8 mouse cellular contexts compared by ENCODE assay signal in genomic region chr4:116052526-116053293, GRCm38 (mm10). TPM values are rescaled to one million over a fixed set of nuclear protein-coding genes. Genes with fewer than 3 reads are reported as not detected.
DNase-seq lines count a peak whose midpoint lies in the region; ATAC-seq and TF ChIP-seq lines count a peak whose summit lies in the region.

No protein-coding gene starts in this region.

- H3K9me3 ChIP-seq in E14TG2a.4 (ENCODE audit: low read length): no peaks in the 10 kb centered on the region
- no peaks in the 10 kb centered on the region for H3K9me3 ChIP-seq in heart, postnatal 0 days (replicated peaks; ENCODE audit: control insufficient read depth, low read length)

- peak overlapping the region; percentile 84 for H3K4me3 ChIP-seq in E14TG2a.4 (replicated peaks; ENCODE audit: low read length)
- H3K4me3 ChIP-seq in heart, postnatal 0 days (ENCODE audit: low read depth, low read length): peak overlapping the region; percentile 62

- WGBS in heart, postnatal 0 days: 9% methylated on average over 21 of the region's 22 CpGs

- H3K27me3 ChIP-seq in E14TG2a.4 (ENCODE audit: insufficient read depth, low read length): no peaks in the 10 kb centered on the region
- no peaks in the 10 kb centered on the region for H3K27me3 ChIP-seq in heart, postnatal 0 days (ENCODE audit: control insufficient read depth, insufficient read depth, low read length)

- ATAC-seq in heart, postnatal 0 days (ENCODE audit: insufficient read depth, low read depth): peak; percentile 28; the same call in 1 of the 2 replicates
- ATAC-seq in megakaryocyte progenitor cell, adult 5-6 weeks (replicated peaks; ENCODE audit: poor library complexity): peak; percentile 41

- intact Hi-C loops in left cerebral cortex, postnatal 14 days (cut with DNase I): no loop called here

- H3K9ac ChIP-seq in heart, postnatal 0 days (replicated peaks; ENCODE audit: low read depth, low read length): peak overlapping the region; percentile 49

- 0 out of 2 replicates have a peak, but pooled peaks have one; percentile 3 for TF ChIP-seq CTCF in E14TG2a.4 (conservative IDR thresholded peaks at IDR 0.05; ENCODE audit: low read length)
- peak; percentile 30 for TF ChIP-seq CTCF in heart, postnatal 0 days (IDR thresholded peaks at IDR 0.05; ENCODE audit: low read depth)

- peaks cover 39% of the 10 kb centered on the region for H3K36me3 ChIP-seq in E14TG2a.4 (ENCODE audit: insufficient read depth, low read length)
- 0 out of 2 replicates have a peak, but pooled peaks cover 10% of the 10 kb centered on the region for H3K36me3 ChIP-seq in heart, postnatal 0 days (replicated peaks; ENCODE audit: control insufficient read depth, insufficient read depth, low read length)

- peak; percentile 33 for DNase-seq in adipocyte (ENCODE audit: low spot score)
- peak; percentile 22 for DNase-seq in embryo, embryonic 11.5 days (ENCODE audit: low read depth, low spot score)
- peak; percentile 24 for DNase-seq in heart, postnatal 0 days (ENCODE audit: low spot score)
- DNase-seq in kidney, postnatal 36 days: peak; percentile 73 to 80
- DNase-seq in spleen, postnatal 4 days (ENCODE audit: low spot score in 2 of 2): peak; percentile 29 to 64
- no peak for DNase-seq in left cerebral cortex, postnatal 14 days (ENCODE audit: low spot score in 2 of 2)

- H3K27ac ChIP-seq in heart, postnatal 0 days (ENCODE audit: low read depth): peak overlapping the region; percentile 93

- H3K4me2 ChIP-seq in heart, postnatal 0 days (ENCODE audit: low read depth, low read length): peak overlapping the region; percentile 85

- TF ChIP-seq EP300 in heart, postnatal 0 days (IDR thresholded peaks at IDR 0.05; ENCODE audit: low read depth): no peak

- peaks cover 29% of the 10 kb centered on the region for H3K4me1 ChIP-seq in E14TG2a.4 (replicated peaks; ENCODE audit: low read depth, low read length)
- peaks cover 4% of the 10 kb centered on the region; the same call in 1 of the 2 replicates for H3K4me1 ChIP-seq in heart, postnatal 0 days (ENCODE audit: control insufficient read depth, insufficient read depth)

RNA-seq across cellular contexts. Expression of gene Nsun4, which starts 1.0 kb away (rescaled TPM):
- total RNA-seq in heart, postnatal 0 days (2014; rRNA removed; ENCODE audit: low replicate concordance): 43.5 and 54.8 TPM in 2 replicates
- polyA plus RNA-seq in heart, postnatal 0 days (2015; fragmentation: Nextera tagmentation; extraction: Ambion mirVana): 33.9 and 34.2 TPM in 2 replicates
- total RNA-seq in megakaryocyte progenitor cell, adult 5-6 weeks (2015): 8.2 and 8.9 TPM in 2 replicates
- 8.7 and 8.9 TPM in 2 replicates for total RNA-seq in megakaryocyte progenitor cell, adult 5-6 weeks (2017)
- 1 to 10 TPM; 8.5 to 9.1 TPM for total RNA-seq in left cerebral cortex, postnatal 14 days (2021)

RNA-seq across cellular contexts. Expression of gene Uqcrh, which starts 22.2 kb away (rescaled TPM):
- 1,024 and 1,032 TPM in 2 replicates for total RNA-seq in heart, postnatal 0 days (2014; rRNA removed; ENCODE audit: low replicate concordance)
- 2,231 and 2,302 TPM in 2 replicates for polyA plus RNA-seq in heart, postnatal 0 days (2015; fragmentation: Nextera tagmentation; extraction: Ambion mirVana)
- total RNA-seq in megakaryocyte progenitor cell, adult 5-6 weeks (2015): 497 and 547 TPM in 2 replicates
- total RNA-seq in megakaryocyte progenitor cell, adult 5-6 weeks (2017): 395 and 400 TPM in 2 replicates
- 100 to 1,000 TPM; 434 to 435 TPM for total RNA-seq in left cerebral cortex, postnatal 14 days (2021)

RNA-seq across cellular contexts. Expression of gene Lrrc41, which starts 22.4 kb away (rescaled TPM):
- 69.4 and 85.5 TPM in 2 replicates for total RNA-seq in heart, postnatal 0 days (2014; rRNA removed; ENCODE audit: low replicate concordance)
- 32.2 and 35.9 TPM in 2 replicates for polyA plus RNA-seq in heart, postnatal 0 days (2015; fragmentation: Nextera tagmentation; extraction: Ambion mirVana)
- 19.9 and 22.1 TPM in 2 replicates for total RNA-seq in megakaryocyte progenitor cell, adult 5-6 weeks (2015)
- total RNA-seq in megakaryocyte progenitor cell, adult 5-6 weeks (2017): 16.1 and 23.7 TPM in 2 replicates
- 10 to 100 TPM; 45.0 to 46.0 TPM for total RNA-seq in left cerebral cortex, postnatal 14 days (2021)

RNA-seq across cellular contexts. Expression of gene Faah, which starts 35.0 kb away (rescaled TPM):
- 0.80 and 3.3 TPM in 2 replicates for total RNA-seq in heart, postnatal 0 days (2014; rRNA removed; ENCODE audit: low replicate concordance)
- polyA plus RNA-seq in heart, postnatal 0 days (2015; fragmentation: Nextera tagmentation; extraction: Ambion mirVana): 0.61 and 0.65 TPM in 2 replicates
- total RNA-seq in megakaryocyte progenitor cell, adult 5-6 weeks (2015): 0.83 and 1.2 TPM in 2 replicates
- total RNA-seq in megakaryocyte progenitor cell, adult 5-6 weeks (2017): 0.58 and 1.7 TPM in 2 replicates
- 10 to 100 TPM; 86.6 to 90.7 TPM for total RNA-seq in left cerebral cortex, postnatal 14 days (2021)

Comparison
In these comparisons a context has a peak if more than half of its experiments do, and no peak if none do; other contexts are left out.
1. DNase-seq: peak in adipocyte (single experiment), embryo, embryonic 11.5 days (single experiment), heart, postnatal 0 days (single experiment), kidney, postnatal 36 days (2 of 2) and spleen, postnatal 4 days (2 of 2); none in left cerebral cortex, postnatal 14 days (0 of 2).